Mouse (Mus musculus) left cerebral cortex, adult 2 months (tissue): Measurements from ENCODE around the gene Tmem199. TPM values are rescaled to one million over a fixed set of nuclear protein-coding genes. Genes with fewer than 3 reads are reported as not detected.

ENCODE experiments used
- DNase-seq, 2 experiments: peaks; one replicate each; pipeline ENCODE4 v3.0.0; 2021 to 2022; ENCODE audit warnings: low spot score in 2 of 2, mixed read lengths in 1 of 2; ENCODE audit errors: extremely low spot score in 1 of 2
- H3K27ac ChIP-seq: fragments of 200-600 bp; 2 replicates; pipeline ENCODE4 v1.8.1; 2022
- H3K4me3 ChIP-seq: fragments of 200-600 bp; 2 replicates; pipeline ENCODE4 v1.8.1; 2022
- CTCF ChIP-seq: fragments of 200-600 bp; IDR thresholded peaks from 2 replicates; pipeline ENCODE4 v1.8.1; 2022; ENCODE audit warnings: antibody characterized with exemption, mild to moderate bottlenecking, moderate library complexity
- intact Hi-C: fragments of 180-260 bp; cut with DNase I; formaldehyde crosslinking; loops from one replicate; pipeline ENCODE4 v1.15.1; 2025
- total RNA-seq, 2 experiments: library from RNA; stranded (reverse); gene quantifications; 2 replicates each; pipeline ENCODE4 v1.2.3; 2021

The Tmem199 gene
- total RNA-seq, 2 experiments from 2014 or later = 40.6 to 44.3 TPM

DNA sequence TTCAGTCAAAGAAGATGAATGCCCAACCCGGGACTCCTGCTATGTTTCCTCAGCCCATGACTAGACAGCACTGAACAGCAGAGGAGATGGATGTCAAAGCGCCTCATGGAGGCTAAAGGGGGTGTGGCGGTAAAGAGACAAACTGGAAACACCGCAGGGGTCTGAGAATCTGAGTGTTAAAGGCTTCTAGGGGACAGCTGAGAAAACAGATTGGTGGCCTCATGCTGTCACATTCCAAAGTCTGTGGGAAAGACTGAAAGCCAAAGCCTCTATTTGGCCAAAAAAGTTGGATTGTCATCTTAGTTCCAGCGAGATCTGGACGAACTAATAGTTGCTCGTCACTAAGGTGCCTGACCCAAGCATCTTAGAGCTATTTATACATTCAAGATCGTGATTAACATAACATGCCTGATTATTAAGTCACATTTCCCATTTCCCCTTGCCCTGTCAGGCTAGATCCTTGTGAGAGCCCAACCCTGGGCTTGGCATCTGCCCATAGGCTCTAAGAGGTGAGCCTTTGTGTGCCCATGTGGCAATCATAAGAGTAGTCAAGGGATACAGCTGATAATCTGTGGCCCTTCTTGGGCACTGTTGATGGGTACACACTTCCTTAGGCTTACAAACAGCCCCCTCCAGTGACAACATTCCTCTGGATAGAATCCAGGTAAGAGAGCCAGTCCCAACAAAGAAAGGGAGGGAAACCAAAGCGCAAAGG, 11.4 kb upstream of the Tmem199 start:
- Histone ChIP-seq H3K4me3 (no peak overlapping the region), H3K27ac (peak overlapping the region; percentile 53)
- intact Hi-C loops = no loop called here
- no peak for DNase-seq
- TF ChIP-seq CTCF = no peak

DNA sequence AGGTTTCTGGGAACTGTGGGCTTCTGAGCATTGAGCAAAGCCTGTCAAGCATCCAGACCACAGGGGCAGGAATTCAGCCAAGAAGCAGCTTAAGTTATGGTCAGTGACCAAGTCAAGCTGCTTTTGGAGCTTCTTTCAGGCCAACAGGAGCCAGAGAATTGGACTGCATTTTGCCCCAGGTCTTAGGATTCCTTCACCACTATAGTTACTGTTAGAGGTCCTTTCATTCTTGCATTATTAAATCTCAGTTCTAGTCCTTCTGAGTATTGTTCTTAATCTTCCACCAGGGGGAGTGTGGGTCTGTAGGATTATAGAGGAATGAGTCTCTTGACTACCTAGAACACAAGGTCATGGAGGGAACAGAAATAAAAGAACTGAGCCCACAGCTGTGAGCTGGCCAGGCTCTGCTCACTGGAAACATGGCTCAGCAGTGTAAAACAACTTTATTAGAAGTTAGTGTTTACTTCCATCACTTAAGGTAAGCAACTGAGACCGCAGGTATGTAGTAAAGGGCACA, 10.6 kb upstream of the Tmem199 start:
- intact Hi-C loops = no loop called here
- no peak for DNase-seq
- peak; percentile 56 for TF ChIP-seq CTCF
- Histone ChIP-seq H3K4me3 (no peak overlapping the region), H3K27ac (peak overlapping the region; percentile 36)

DNA sequence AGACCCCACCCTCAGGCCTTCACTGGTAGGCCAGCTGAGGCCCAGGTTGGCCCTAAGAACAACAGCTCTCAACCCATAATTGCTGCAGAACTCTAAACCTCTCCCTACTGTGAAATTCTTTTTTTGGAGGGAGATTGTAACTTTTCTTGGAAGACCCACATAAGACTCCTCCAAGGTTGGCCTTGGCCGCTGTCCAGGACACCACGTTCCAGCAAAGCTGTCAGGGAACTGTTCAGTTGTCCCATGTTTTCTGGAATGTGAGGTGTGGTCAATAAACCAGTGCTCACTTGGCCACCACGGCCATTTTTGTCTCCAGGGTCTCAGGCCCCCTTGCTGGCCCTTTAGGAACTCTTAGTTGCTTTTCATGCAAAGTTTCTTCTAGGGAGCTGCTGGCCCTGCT, 9.9 kb upstream of the Tmem199 start:
- Histone ChIP-seq H3K4me3 (no peak overlapping the region), H3K27ac (peak overlapping the region; percentile 53)
- intact Hi-C loops = no loop called here
- no peak for DNase-seq
- TF ChIP-seq CTCF = no peak

DNA sequence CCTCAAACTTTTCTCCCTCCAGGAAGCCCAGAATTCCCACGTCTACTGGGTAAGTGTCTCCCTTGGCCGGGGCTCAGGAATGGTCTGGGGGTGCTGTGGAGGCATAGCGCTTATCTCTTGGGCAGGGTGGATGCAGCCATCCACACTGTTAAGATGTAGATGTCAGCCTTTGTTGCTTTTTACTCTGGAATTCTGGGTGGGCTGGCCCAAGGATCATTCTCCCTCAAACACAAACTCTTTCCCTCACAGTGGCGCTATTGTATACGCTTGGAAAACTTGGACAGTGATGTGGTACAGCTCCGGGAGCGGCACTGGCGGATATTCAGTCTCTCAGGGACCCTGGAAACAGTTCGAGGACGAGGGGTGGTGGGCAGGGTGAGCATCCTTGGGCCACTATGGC, 7.0 kb upstream of the Tmem199 start:
- TF ChIP-seq CTCF = no peak
- intact Hi-C loops = no loop called here

DNA sequence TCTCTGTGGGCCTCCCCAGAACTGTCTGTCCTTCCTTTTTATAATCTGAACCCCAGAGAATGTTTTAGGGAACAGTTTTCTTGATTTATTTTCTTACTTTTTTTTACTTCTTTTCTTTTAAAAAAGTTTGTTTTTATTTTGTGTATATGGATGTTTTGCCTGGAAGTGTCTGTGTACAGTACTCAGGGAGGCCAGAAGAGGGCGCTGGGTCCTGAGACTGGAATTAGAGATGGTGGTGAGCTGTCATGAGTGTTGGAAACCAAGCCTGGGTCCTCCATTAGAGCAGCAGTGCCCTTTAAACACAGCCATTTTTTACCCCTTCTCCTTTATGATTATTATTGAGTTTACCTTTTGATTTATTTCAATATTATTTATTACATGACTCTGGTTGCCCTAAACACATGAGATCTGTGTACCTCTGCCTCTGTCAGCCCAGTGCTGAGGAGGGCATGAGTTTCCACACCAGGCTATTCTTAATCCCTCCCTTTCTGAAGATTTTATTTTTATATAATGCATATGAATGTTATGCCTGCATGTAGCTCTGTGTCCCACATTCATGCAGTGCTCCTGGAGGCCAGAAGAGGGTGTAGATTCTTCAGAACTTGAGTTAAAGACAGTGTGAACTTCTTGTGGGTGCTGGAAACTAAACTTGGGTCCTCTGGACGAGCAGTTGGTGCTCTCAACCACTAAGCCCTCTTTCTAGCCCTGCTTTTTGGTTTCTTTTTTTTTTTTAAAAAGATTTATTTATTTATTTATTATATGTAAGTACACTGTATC, 3.8 kb upstream of the Tmem199 start:
- no peak for DNase-seq
- Histone ChIP-seq H3K4me3 (no peak overlapping the region), H3K27ac (no peak overlapping the region)
- intact Hi-C loops = no loop called here
- peak; percentile 39 for TF ChIP-seq CTCF

More for the DNA sequence above, 7.0 kb upstream of the Tmem199 start:
- no peak overlapping the region for H3K4me3 ChIP-seq
- H3K27ac ChIP-seq = no peak overlapping the region
- no peak for DNase-seq

DNA sequence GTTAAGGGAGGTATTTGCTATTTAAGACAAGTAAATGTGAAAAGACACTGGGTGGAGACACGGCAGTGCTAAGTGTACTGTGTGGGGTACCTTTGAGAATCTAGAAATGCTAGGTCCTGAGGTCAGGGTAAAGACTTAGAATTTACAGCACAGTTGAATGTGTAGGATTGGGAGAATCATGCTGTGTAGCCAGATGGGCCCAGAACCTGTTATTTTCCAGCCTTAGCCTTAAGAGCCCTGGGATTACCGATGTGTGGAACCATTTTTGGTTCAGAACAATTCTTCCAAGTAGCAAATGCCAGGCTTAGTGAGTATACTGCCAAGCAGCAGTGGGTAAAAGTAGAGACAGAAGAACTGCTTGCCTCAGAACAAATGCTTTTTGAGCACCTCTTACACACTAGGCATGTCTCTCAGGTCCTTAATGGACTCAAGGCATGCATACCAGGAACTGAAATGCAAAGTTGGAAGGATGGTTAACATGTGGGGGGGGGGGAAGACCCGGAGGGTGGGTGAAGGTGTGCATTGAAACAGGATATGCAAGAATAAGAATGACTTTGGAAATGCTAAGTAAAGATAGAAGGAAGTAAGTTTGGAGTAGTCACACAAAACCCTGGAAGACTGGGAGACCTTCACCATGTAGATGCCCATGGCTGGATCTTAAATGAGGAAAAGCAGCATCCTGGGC, 1.3 kb upstream of the Tmem199 start:
- no peak for DNase-seq
- no peak for TF ChIP-seq CTCF
- intact Hi-C loops = loop anchor here (2.0 kb wide), 1 partner anchor 24 kb away; the partner anchor contains the start of genes Ift20 and Tnfaip1
- H3K4me3 ChIP-seq = peak overlapping the region; percentile 64
- no peak overlapping the region for H3K27ac ChIP-seq

DNA sequence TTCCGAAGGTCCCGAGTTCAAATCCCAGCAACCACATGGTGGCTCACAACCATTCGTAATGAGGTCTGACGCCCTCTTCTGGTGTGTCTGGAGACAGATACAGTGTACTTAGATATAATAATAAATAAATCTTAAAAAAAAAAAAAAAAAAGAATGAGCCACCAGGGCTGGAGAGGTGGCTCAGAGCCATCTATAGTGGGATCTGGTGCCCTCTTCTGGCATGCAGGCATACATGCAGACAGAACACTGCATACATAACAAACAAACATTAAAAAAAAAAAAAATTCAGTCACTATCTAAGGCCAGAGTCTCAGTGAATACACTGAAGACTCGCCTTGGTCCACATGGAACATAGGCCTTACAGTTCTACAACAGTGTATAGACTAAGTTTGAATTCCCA, 2.8 kb downstream of the Tmem199 start:
- TF ChIP-seq CTCF = peak; percentile 56
- intact Hi-C loops = no loop called here
- H3K27ac ChIP-seq = no peak overlapping the region
- no peak for DNase-seq
- H3K4me3 ChIP-seq = no peak overlapping the region

DNA sequence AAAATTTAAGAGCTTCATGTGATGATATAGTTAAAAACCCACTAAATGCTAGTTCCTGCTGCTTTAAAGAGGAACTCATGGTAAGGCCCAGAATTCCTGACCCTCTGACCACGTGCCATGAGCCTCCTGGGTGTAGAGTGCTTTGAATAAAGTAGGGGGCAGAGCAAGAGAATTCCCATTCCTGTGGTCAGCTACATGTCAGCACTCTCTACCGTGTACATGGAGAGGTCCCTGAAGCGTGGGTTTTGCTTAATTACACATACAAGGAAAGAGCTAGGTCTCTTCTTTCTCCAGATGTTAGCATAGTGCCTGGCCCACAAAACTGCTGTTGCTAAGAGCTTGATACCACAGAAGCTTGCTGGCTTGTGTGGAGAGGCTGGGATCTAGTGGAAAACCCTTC, 6.5 kb downstream of the Tmem199 start:
- Histone ChIP-seq H3K4me3 (no peak overlapping the region), H3K27ac (no peak overlapping the region)
- DNase-seq = no peak
- intact Hi-C loops = no loop called here
- no peak for TF ChIP-seq CTCF

DNA sequence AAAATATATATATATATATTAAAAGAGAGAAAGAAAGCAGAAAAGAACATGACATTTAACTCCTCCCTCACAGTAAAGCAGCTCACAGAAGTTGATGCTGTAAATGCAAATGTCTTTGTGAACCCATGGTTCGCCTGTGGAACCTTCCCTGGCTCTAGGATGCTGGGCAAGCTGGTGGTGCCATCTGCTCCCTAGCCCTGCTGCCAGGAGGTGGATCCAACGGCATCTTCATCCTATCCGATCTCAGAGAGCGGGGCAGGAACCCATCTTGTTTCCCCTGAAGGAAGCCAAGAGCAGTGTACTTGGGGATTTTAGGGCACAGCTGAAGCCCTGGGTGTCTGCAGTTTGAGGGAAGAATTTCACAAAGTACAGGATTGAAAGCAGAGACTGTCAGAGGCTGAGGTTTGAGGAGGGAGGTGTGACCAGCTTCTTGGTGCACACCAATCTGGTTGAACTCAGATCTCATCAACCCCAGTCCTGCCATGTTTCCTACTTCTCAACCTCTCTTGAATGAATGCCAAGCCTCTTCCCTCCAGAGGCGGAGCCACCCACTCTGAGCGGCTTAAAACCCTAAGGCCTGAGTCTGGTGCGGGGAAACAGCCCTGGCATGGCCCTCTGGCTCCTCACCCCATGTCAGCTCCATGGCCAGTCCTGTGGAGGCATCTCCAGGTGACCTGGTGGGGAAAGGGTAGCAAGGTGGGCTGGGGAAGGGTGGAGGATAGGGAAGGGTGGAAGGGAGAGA, 8.9 kb downstream of the Tmem199 start, which contains the start of gene Sebox:
Gene Sebox, plus strand, starts transcription at position 539 of the 742 bp plus-strand sequence.
- intact Hi-C loops = no loop called here
- no peak for DNase-seq
- Histone ChIP-seq H3K27ac (peak within 1 kb of the TSS; percentile 24; the same call in 1 of the 2 replicates), H3K4me3 (no peak within 1 kb of the TSS)
- no peak for TF ChIP-seq CTCF

DNA sequence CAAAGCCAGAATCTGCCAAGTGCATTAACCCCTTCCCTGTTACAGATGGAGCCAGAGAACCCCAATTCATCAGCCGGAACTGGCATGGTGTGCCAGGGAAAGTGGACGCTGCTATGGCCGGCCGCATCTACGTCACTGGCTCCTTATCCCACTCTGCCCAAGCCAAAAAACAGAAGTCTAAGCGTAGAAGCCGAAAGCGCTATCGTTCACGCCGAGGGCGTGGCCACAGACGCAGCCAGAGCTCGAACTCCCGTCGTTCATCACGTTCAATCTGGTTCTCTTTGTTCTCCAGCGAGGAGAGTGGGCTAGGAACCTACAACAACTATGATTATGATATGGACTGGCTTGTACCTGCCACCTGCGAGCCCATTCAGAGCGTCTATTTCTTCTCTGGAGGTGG, 10.4 kb downstream of the Tmem199 start:
- DNase-seq = no peak
- Histone ChIP-seq H3K4me3 (no peak overlapping the region), H3K27ac (no peak overlapping the region)
- no peak for TF ChIP-seq CTCF
- intact Hi-C loops = no loop called here

DNA sequence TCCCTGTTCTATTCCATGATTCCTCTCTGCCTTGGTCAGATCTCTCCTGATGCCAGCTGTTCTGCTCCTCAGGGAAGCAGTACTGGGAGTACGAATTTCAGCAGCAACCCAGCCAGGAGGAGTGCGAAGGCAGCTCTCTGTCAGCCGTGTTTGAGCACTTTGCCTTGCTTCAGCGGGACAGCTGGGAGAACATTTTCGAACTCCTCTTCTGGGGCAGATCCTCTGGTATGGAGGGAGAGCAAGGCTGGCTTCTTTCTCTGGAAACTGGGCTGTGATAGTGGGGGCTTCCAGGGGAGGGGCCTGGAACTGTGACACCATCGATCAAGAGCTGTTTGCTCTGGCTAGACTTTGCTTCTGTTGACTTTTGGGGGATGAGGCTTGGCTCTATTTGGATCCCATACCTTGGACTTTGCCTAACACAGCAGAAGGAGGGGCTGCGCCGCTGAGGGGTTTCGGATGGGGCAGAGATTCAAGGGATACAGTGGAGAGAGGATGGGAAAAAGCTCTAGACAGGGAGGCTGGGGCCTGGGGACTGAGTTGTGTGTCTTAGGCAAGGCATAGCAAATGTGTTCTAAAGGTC, 11.3 kb downstream of the Tmem199 start:
- Histone ChIP-seq H3K27ac (no peak overlapping the region), H3K4me3 (no peak overlapping the region)
- no peak for DNase-seq
- no peak for TF ChIP-seq CTCF
- intact Hi-C loops = no loop called here
